In the genomic region with DNA sequence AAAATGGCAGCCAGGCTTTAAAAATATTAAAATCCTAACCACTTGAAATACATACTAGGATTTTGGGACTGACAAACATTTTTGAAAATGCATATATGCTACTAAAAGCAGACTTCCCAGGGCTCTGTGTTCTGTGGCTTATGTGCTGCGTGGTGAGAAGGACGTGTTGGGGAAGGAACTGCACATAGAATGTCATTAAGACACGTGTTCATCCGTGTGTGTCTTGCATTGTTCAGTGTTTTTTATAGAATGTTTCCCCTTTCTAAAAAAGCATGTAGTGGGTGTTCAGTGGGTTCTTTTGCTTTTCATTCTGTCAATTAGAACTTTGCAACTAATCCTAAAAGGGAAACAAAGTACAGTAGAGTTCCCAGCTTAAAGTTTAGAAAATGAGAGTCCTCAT, we compare ENCODE assay signal across 13 mouse cellular contexts.
"Had no signal": no experiment of that assay in that cellular context is flagged by ENCODE, and none has a peak within 500 bp of the region (broad histone marks: within the 10 kb centered on the region; RNA-seq: fewer than 3 reads in every experiment).

No protein-coding gene starts in this region.

- ATAC-seq: intestine, embryonic 15.5 days; liver, embryonic 12.5 days had no signal

- H3K4me3 ChIP-seq: intestine, embryonic 15.5 days; limb, embryonic 15.5 days; liver, embryonic 12.5 days; myocyte; neural tube, embryonic 15.5 days; stomach, embryonic 15.5 days had no signal

- H3K27ac ChIP-seq: hindbrain, embryonic 14.5 days; intestine, embryonic 15.5 days; limb, embryonic 15.5 days; liver, embryonic 12.5 days; neural tube, embryonic 15.5 days; stomach, embryonic 15.5 days had no signal

- H3K36me3 ChIP-seq: intestine, embryonic 15.5 days; limb, embryonic 15.5 days; liver, embryonic 12.5 days; neural tube, embryonic 15.5 days; stomach, embryonic 15.5 days had no signal

- H3K4me1 ChIP-seq: intestine, embryonic 15.5 days; limb, embryonic 15.5 days; liver, embryonic 12.5 days; neural tube, embryonic 15.5 days; stomach, embryonic 15.5 days had no signal

- H3K27me3 ChIP-seq: intestine, embryonic 15.5 days; limb, embryonic 15.5 days; liver, embryonic 12.5 days; neural tube, embryonic 15.5 days; stomach, embryonic 15.5 days had no signal

- DNase-seq: kidney, adult 18-20 months; kidney, postnatal 10 days; lung, embryonic 14.5 days; lung, postnatal 14 days; midbrain, embryonic 14.5 days; thymus, postnatal 36 days had no signal
